Comparison of ENCODE assay signal across 8 mouse cellular contexts in the genomic region with DNA sequence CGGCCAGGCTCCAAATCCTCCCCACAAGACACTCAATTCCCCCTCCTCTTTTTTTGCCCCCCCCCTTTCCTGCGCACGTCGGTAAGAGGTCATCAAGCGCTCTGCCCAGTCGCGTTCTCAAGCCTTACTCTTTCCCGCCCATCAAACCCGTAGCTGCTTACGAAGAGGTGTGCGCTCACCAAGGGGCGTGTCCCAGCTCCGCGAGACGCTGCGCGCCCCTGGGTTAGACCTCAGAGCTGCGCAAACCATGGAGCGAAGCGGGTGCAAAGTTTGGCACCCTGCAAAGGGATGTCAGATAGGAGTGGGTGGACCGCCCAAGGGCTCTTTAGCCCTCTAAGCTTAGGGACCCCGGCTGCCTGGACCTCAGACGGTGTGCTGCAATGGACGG. TPM values are rescaled to one million over a fixed set of nuclear protein-coding genes. Genes with fewer than 3 reads are reported as not detected.
A peak's percentile ranks its signal among the peaks of the same experiment; 100 is the strongest.
DNase-seq lines count a peak whose midpoint lies in the region; ATAC-seq lines count a peak whose summit lies in the region.

No protein-coding gene starts in this region.

- H3K4me3 ChIP-seq in heart, embryonic 10.5 days = peak overlapping the region; percentile 52
- peak overlapping the region; percentile 43 for H3K4me3 ChIP-seq in forebrain, embryonic 16.5 days (replicated peaks; ENCODE audit: low read length)
- H3K4me3 ChIP-seq in kidney, embryonic 16.5 days (ENCODE audit: low read length) = peak overlapping the region; percentile 44

- 17% methylated on average over 24 of the region's 24 CpGs for WGBS in heart, embryonic 10.5 days
- 28% methylated on average over 24 of the region's 24 CpGs for WGBS in forebrain, embryonic 16.5 days
- WGBS in kidney, embryonic 16.5 days = 23% methylated on average over 24 of the region's 24 CpGs

- H3K27ac ChIP-seq in heart, embryonic 10.5 days = no peak overlapping the region
- H3K27ac ChIP-seq in forebrain, embryonic 16.5 days (ENCODE audit: low read length) = no peak overlapping the region
- H3K27ac ChIP-seq in kidney, embryonic 16.5 days (ENCODE audit: low read length) = no peak overlapping the region

- no peaks in the 10 kb centered on the region for H3K36me3 ChIP-seq in heart, embryonic 10.5 days
- H3K36me3 ChIP-seq in forebrain, embryonic 16.5 days (ENCODE audit: control insufficient read depth, insufficient read depth) = no peaks in the 10 kb centered on the region
- H3K36me3 ChIP-seq in kidney, embryonic 16.5 days (ENCODE audit: insufficient read depth, low read length) = no peaks in the 10 kb centered on the region

- peaks cover 17% of the 10 kb centered on the region; the same call in 1 of the 2 replicates for H3K27me3 ChIP-seq in heart, embryonic 10.5 days (ENCODE audit: insufficient read depth, poor library complexity, severe bottlenecking)
- H3K27me3 ChIP-seq in forebrain, embryonic 16.5 days (replicated peaks; ENCODE audit: control insufficient read depth, insufficient read depth, low read length) = no peaks in the 10 kb centered on the region
- peaks cover 27% of the 10 kb centered on the region for H3K27me3 ChIP-seq in kidney, embryonic 16.5 days (ENCODE audit: insufficient read depth, low read length)

- H3K4me2 ChIP-seq in forebrain, embryonic 16.5 days (ENCODE audit: low read length) = peak overlapping the region; percentile 54
- peak overlapping the region; percentile 61 for H3K4me2 ChIP-seq in kidney, embryonic 16.5 days (replicated peaks; ENCODE audit: low read depth, low read length)

- no peak overlapping the region for H3K9ac ChIP-seq in forebrain, embryonic 16.5 days (replicated peaks; ENCODE audit: low read depth, low read length)
- no peak overlapping the region for H3K9ac ChIP-seq in kidney, embryonic 16.5 days (replicated peaks; ENCODE audit: low read length)

- ATAC-seq in forebrain, embryonic 16.5 days = peak; percentile 91
- peak; percentile 91; the same call in 1 of the 2 replicates for ATAC-seq in kidney, embryonic 16.5 days (ENCODE audit: low FRiP score, low TSS enrichment)

- H3K4me1 ChIP-seq in heart, embryonic 10.5 days = peaks cover 5% of the 10 kb centered on the region; the same call in 1 of the 2 replicates
- H3K4me1 ChIP-seq in forebrain, embryonic 16.5 days (replicated peaks; ENCODE audit: control insufficient read depth, insufficient read depth, low read length) = no peaks in the 10 kb centered on the region; the same call in 1 of the 2 replicates
- no peaks in the 10 kb centered on the region for H3K4me1 ChIP-seq in kidney, embryonic 16.5 days (ENCODE audit: insufficient read depth, low read length)

- no peaks in the 10 kb centered on the region for H3K9me3 ChIP-seq in heart, embryonic 10.5 days
- no peaks in the 10 kb centered on the region for H3K9me3 ChIP-seq in forebrain, embryonic 16.5 days (ENCODE audit: control insufficient read depth, low read length)
- H3K9me3 ChIP-seq in kidney, embryonic 16.5 days (ENCODE audit: low read length) = no peaks in the 10 kb centered on the region

- DNase-seq in heart, embryonic 10.5 days (ENCODE audit: low spot score) = peak; percentile 83
- DNase-seq in heart, adult 9 months (ENCODE audit: low spot score in 2 of 2) = no peak
- DNase-seq in adrenal gland, postnatal 10 days = peak; percentile 64
- peak; percentile 18 to 43 for DNase-seq in lung, postnatal 4 days
- DNase-seq in B cell, adult 2 months = no peak
- DNase-seq in left cerebral cortex, adult 11 months (ENCODE audit: low spot score) = no peak

RNA-seq across cellular contexts. Expression of a gene that starts 0.9 kb away (rescaled TPM):
- 3.6 and 4.2 TPM in 2 replicates for polyA plus RNA-seq in heart, embryonic 10.5 days (2016; fragmentation: Nextera tagmentation; extraction: Ambion mirVana)
- total RNA-seq in adrenal gland, postnatal 10 days (2021) = 10 to 100 TPM; 13.6 to 18.4 TPM
- 0.58 and 1.2 TPM in 2 replicates for polyA plus RNA-seq in forebrain, embryonic 16.5 days (2015; fragmentation: Nextera tagmentation; extraction: Ambion mirVana)
- polyA plus RNA-seq in kidney, embryonic 16.5 days (2015; fragmentation: Nextera tagmentation; extraction: Ambion mirVana) = 0.21 and 0.24 TPM in 2 replicates

Comparison
In these comparisons a context has a peak if more than half of its experiments do, and no peak if none do; other contexts are left out.
1. DNase-seq: peak in heart, embryonic 10.5 days (single experiment), adrenal gland, postnatal 10 days (single experiment) and lung, postnatal 4 days (2 of 2); none in heart, adult 9 months (0 of 2), B cell, adult 2 months (0 of 2) and left cerebral cortex, adult 11 months (single experiment).
2. Peak in every context shown above with its lines, with median percentiles within 50 percentile points of each other: H3K4me3 ChIP-seq.